Mouse (Mus musculus) liver, embryonic 14.5 days (tissue): ENCODE measurements around the gene Vasn. TPM values are rescaled to one million over a fixed set of nuclear protein-coding genes. Genes with fewer than 3 reads are reported as not detected.

Source experiments
- ATAC-seq: fragments of 200-750 bp; cut with Nextera tagmentation; 2 replicates; pipeline ENCODE4 v1.8.0; 2017; ENCODE audit warnings: moderate number of reproducible peaks, mild to moderate bottlenecking, moderate library complexity; ENCODE audit not compliant: insufficient read depth
- DNase-seq, 3 experiments: peaks; one replicate each; pipeline ENCODE4 v3.0.0-alpha.2; 2012 to 2013; ENCODE audit warnings: low read depth in 3 of 3, low spot score in 3 of 3
- H3K27ac ChIP-seq: fragments of 300-500 bp; sonication (generic); 2 replicates; pipeline ENCODE4 v1.5.1; 2014; ENCODE audit warnings: moderate library complexity, mild to moderate bottlenecking, control low read depth, inconsistent platforms
- H3K27me3 ChIP-seq: fragments of 300-500 bp; sonication (generic); 2 replicates; pipeline ENCODE4 v1.6.1; 2014; ENCODE audit warnings: mild to moderate bottlenecking, low read length, moderate library complexity; ENCODE audit not compliant: control insufficient read depth, insufficient read depth
- H3K36me3 ChIP-seq: fragments of 300-500 bp; sonication (generic); replicated peaks from 2 replicates; pipeline ENCODE4 v1.6.1; 2014; ENCODE audit warnings: low read depth; ENCODE audit not compliant: control insufficient read depth, insufficient read depth
- H3K4me1 ChIP-seq, 2 experiments: fragments of 200-500 bp in 1 of 2; fragments of 300-500 bp in 1 of 2; sonication (generic) in 1 of 2; replicated peaks; 2 replicates each; pipeline ENCODE4 v1.6.1; 2012 to 2014; ENCODE audit warnings: antibody characterized with exemption in 1 of 2, inconsistent platforms in 1 of 2, low read length in 1 of 2; ENCODE audit not compliant: control insufficient read depth in 2 of 2, insufficient read depth in 2 of 2
- H3K4me2 ChIP-seq: fragments of 300-500 bp; sonication (generic); 2 replicates; pipeline ENCODE4 v1.6.1; 2014; ENCODE audit warnings: low read depth, mild to moderate bottlenecking, control low read depth, moderate library complexity
- H3K4me3 ChIP-seq, 2 experiments: fragments of 200-500 bp in 1 of 2; fragments of 300-500 bp in 1 of 2; sonication (generic) in 1 of 2; 2 replicates each; pipeline ENCODE4 v1.5.1; 2012 to 2014; ENCODE audit warnings: low read depth in 2 of 2, low read length in 2 of 2, mild to moderate bottlenecking in 2 of 2, control low read depth in 1 of 2, inconsistent platforms in 1 of 2, moderate library complexity in 1 of 2; ENCODE audit not compliant: insufficient read depth in 1 of 2
- H3K9ac ChIP-seq: fragments of 300-500 bp; sonication (generic); replicated peaks from 2 replicates; pipeline ENCODE4 v1.6.1; 2014; ENCODE audit warnings: mild to moderate bottlenecking, control low read depth, moderate library complexity
- H3K9me3 ChIP-seq: fragments of 300-500 bp; sonication (generic); 2 replicates; pipeline ENCODE4 v1.6.1; 2016; ENCODE audit warnings: low read length, mixed read lengths; ENCODE audit not compliant: control insufficient read depth
- CTCF ChIP-seq: IDR thresholded peaks from 2 replicates; pipeline ENCODE4 v1.5.1; 2016; ENCODE audit warnings: antibody characterized with exemption, low read depth, control low read depth
- EP300 ChIP-seq: IDR thresholded peaks from 2 replicates; pipeline ENCODE4 v1.6.1; 2016; ENCODE audit warnings: antibody characterized with exemption, low read depth
- WGBS: fragments of 180-500 bp; shearing (Covaris S2); extraction: QIAGEN DNeasy Blood & Tissue Kit; methylation state at CpG from one replicate; pipeline ENCODE4 v1.1.7; 2014; ENCODE audit not compliant: insufficient replicate concordance; 5-methylcytosine and 5-hydroxymethylcytosine counted together
- polyA plus RNA-seq, 2 experiments: library from polyadenylated mRNA; depleted of rRNA in 1 of 2; stranded (reverse) in 1 of 2; unstranded in 1 of 2; fragments of >200 nt; fragmentation: Nextera tagmentation in 1 of 2; extraction: Ambion mirVana in 1 of 2; gene quantifications; 2 replicates each; pipeline versions ENCODE4 v1.2.1 to v1.2.3; 2012 to 2014

Gene Vasn
- polyA plus RNA-seq, 2 experiments: 1.2 to 2.5 TPM

DNA sequence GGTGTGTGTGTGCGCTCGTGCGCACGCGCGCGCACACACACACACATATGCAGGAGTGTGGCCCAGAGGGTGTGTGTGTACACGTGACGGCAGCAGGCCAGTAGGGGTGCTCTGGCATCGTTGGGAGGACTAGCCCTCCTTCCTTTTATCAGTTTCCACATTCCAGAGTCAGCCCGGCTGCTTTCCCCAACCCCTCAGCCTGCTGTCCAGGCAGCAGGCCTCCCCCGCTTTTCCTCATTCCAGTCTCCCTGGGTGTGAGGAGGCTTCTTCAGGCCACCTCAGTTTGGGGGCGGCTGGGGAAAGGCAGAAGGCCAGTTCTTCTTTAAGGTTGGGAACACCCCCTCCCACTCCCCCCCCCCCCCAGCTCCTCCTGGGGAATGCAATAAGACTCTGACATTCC lies 2.4 kb downstream of the Vasn start:
- Histone ChIP-seq H3K27me3 (no peaks in the 10 kb centered on the region), H3K4me2 (no peak overlapping the region), H3K27ac (no peak overlapping the region), H3K4me3 (no peak overlapping the region), H3K9me3 (no peaks in the 10 kb centered on the region), H3K9ac (no peak overlapping the region), H3K36me3 (no peaks in the 10 kb centered on the region), H3K4me1 (peaks cover 6 to 15% of the 10 kb centered on the region in 2 experiments; a peak in 3 of 4 replicates)
- DNase-seq (no peak), ATAC-seq (no peak)
- TF ChIP-seq CTCF: no peak
- no peak for TF ChIP-seq EP300
- 72% methylated on average over 13 of the region's 13 CpGs for WGBS

DNA sequence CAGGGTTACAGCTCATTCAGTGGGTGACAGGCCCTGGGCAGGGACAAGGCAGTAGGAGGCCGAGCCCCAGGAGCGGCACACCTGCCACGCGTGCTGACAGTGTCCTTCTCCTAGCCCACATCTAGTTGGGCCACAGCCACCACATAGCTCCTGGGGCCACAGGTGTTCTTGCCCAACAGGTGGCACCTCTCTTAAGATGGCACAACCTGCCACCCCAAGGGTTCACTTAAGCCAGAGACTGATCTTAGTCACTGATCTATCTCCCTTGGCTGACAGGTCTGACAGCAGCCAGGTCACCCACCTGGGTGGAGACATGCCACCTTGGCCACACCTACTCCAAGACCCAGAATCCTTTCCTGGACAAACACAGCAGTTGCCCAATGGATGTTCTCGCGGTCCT lies 3.2 kb downstream of the Vasn start:
- DNase-seq (no peak), ATAC-seq (no peak)
- H3K36me3 ChIP-seq: no peaks in the 10 kb centered on the region
- H3K4me3 ChIP-seq: no peak overlapping the region
- TF ChIP-seq CTCF (no peak), EP300 (no peak)
- no peaks in the 10 kb centered on the region for H3K27me3 ChIP-seq
- no peak overlapping the region for H3K4me2 ChIP-seq
- H3K9me3 ChIP-seq: no peaks in the 10 kb centered on the region
- no peak overlapping the region for H3K9ac ChIP-seq
- H3K27ac ChIP-seq: no peak overlapping the region
- peaks cover 6 to 15% of the 10 kb centered on the region in 2 experiments; a peak in 3 of 4 replicates for H3K4me1 ChIP-seq
- 86% methylated on average over 6 of the region's 6 CpGs for WGBS

DNA sequence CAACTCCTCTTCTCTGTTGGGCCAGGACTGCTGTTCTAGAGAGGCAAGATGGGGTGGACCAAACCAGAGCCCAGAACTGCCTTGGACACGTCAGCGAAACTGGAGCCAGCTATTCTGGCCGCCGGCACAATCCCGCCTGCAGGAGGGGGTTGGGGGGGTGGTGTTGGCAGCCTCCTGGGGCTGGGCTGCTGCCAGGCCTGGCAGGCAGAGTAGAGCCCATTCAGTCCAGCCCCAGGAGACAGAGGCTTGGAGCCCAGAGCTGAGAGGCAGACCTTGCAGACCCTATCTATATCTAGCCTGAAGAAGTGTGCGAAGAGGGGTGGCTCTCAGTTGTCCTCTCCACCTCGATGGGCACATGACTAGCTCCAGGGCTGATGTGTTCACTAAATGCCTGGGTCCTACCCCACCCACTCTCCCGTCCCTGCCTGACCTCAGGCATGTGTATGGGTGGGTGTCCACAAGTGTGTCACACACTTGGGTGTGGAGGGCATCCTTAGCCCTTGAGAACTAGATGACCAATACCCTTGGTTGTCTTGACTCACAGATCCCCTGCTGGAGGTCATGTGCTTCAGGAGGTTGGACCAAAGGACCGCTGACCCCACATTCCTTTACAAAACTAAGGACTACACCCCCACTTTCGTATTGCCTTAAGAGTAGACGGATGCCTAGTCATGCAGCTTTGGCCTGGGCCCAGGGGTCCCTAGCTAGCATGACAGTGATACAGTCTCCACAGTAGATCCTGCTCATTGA lies 4.1 kb downstream of the Vasn start:
- Histone ChIP-seq H3K9ac (no peak overlapping the region), H3K4me3 (no peak overlapping the region), H3K27ac (no peak overlapping the region), H3K27me3 (no peaks in the 10 kb centered on the region), H3K4me2 (no peak overlapping the region), H3K9me3 (no peaks in the 10 kb centered on the region), H3K4me1 (peaks cover 6 to 15% of the 10 kb centered on the region in 2 experiments; a peak in 3 of 4 replicates), H3K36me3 (no peaks in the 10 kb centered on the region)
- no peak for ATAC-seq
- TF ChIP-seq CTCF: no peak
- DNase-seq: no peak
- WGBS: 69% methylated on average over 11 of the region's 11 CpGs

DNA sequence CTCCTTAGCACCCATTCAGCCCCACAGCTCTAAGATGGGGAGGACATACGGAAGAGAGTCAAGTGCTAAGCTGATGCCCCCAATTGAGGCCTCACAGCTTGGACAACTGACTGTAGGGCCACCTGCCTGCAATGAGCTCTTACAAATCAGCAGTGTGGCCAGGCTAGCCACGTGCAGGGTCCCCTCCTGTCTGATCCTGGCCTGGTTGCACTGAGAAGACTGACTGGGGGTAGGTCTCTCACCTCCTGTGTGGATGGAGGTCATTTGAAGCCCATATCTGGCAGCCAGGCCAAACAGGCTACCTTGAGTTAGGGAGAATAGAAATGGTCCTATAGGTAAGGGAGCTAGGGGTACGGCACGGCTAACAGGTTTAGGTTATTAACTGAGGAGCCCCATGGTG lies 6.1 kb downstream of the Vasn start:
- no peak for TF ChIP-seq EP300
- no peak for TF ChIP-seq CTCF

GRCm38 (mm10) chr16:4646831-4647230 lies 7.1 kb downstream of the Vasn start:
- Histone ChIP-seq H3K9ac (no peak overlapping the region), H3K27me3 (no peaks in the 10 kb centered on the region), H3K9me3 (no peaks in the 10 kb centered on the region), H3K4me1 (0 out of 4 replicates have a peak, but pooled peaks cover 0 to 2% of the 10 kb centered on the region in 2 experiments), H3K36me3 (no peaks in the 10 kb centered on the region), H3K4me3 (no peak overlapping the region), H3K4me2 (no peak overlapping the region), H3K27ac (no peak overlapping the region)
- ATAC-seq (no peak), DNase-seq (no peak)
- WGBS: 80% methylated on average over 4 of the region's 4 CpGs
- no peak for TF ChIP-seq CTCF
- no peak for TF ChIP-seq EP300

More for the DNA sequence above, 6.1 kb downstream of the Vasn start:
- H3K4me2 ChIP-seq: no peak overlapping the region
- H3K9me3 ChIP-seq: no peaks in the 10 kb centered on the region
- H3K36me3 ChIP-seq: no peaks in the 10 kb centered on the region
- H3K27me3 ChIP-seq: no peaks in the 10 kb centered on the region
- peaks cover 0 to 7% of the 10 kb centered on the region in 2 experiments; a peak in 1 of 4 replicates for H3K4me1 ChIP-seq
- no peak overlapping the region for H3K27ac ChIP-seq
- no peak overlapping the region for H3K4me3 ChIP-seq
- H3K9ac ChIP-seq: no peak overlapping the region
- ATAC-seq: no peak
- 70% methylated on average over 4 of the region's 4 CpGs for WGBS
- no peak for DNase-seq
